Mouse (Mus musculus): ENCODE measurements around the gene Ptger4. TPM values are rescaled to one million over a fixed set of nuclear protein-coding genes. Genes with fewer than 3 reads are reported as not detected.
A peak's percentile ranks its signal among the peaks of the same experiment; 100 is the strongest.
"Not testable (repeated sequence)": the region's sequence is repeated elsewhere in the genome, so short reads cannot be mapped to it uniquely, and the experiment has no call there.

Gene Ptger4
- total RNA-seq, 1 experiment from 2014 or later, result 1.1 TPM

GRCm38 (mm10) chr15:5238073-5238472 lies 5.9 kb downstream of the Ptger4 start:
- DNase-seq, result no peak

DNA sequence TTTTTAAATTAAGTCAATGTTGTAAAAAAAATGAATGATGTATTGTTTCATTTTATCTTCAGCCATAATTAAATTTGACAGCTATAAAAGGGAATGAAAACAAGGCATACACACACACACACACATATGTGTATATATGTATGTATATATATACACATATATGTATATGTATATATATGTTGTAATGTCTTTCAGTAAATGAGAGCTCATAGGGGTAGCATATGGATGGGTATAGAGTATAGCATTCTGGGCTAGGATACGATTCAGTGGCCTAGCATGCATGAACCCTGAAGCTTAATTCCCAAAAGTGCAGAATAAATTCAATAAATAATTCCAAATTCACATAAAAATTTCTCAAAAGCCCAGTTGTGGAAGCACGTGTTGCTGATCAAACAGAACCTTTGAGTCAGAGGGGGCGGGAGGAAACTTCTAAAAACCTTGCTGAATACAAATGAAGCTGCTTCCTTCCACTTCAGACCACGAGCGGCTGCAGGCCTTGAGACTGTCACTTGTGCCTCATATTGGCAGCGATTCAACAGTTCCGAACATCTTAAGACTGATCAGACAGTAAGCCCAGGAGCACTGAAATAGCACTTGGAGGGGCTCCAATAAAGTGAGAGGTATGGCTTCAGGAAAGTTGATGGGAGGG lies 6.9 kb downstream of the Ptger4 start:
- no peak for DNase-seq

DNA sequence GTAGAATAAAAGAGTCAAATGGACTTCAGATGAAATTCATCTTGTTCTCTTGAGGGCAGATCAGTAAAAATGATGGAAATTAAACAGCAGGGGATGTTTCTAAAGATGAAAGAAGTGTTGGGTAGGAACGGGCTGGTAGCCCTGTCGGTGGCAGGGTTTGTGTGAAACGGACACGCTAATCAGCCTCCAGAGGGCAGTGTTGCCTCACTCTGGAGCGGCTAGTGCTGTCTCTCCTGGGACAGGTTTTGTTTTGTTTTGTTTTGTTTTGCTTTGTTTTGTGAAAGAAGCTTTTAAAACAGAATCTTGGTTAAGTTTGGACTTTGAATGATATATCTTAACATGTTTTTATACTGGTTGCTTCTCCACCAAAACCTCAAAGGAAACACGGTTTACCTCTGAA lies 7.4 kb downstream of the Ptger4 start:
- DNase-seq, result peak; percentile 82

DNA sequence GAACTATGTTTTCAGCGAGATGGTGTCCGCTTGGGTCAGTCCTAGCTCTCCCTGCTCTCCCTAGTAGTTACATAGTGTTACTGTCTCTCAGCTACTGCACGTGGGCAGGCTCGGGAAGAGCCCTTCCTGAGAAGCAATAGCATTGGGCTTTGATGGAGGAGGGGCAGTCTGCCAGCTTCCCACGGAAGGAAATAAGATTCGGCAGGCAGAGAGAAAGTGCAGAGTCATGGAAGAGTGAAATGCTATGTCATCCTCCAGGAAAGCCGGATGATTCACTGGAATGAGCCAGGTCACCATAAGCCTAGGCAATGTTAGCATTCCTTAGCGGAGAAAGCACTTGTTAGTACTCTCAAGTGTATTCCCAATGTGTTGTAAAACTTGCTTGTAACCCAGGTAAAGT lies 8.5 kb downstream of the Ptger4 start:
- peak; percentile 45 for DNase-seq

DNA sequence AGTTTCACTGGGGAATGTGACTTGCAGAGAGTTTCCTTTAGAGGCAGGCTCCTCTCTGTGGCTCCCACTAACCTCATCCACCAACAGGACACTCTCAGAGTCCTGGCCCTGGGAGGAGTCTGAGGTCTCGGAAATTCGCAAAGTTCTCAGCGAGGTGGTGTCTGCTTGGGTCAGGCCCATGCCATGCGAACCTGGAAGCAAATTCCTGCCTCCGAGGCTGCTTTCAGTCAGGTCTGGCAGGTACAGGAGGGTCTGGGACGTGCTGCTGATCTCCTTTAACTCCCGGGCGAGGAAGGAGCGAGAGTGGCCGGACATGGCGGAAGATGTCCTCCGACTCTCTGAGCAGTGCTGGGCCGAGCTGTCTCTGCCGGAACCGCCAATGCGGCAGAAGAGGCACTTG lies 9.3 kb downstream of the Ptger4 start:
- no peak for DNase-seq

GRCm38 (mm10) chr15:5230746-5231145 lies 13.2 kb downstream of the Ptger4 start:
- not testable (repeated sequence) for DNase-seq

- no peak for DNase-seq
Measured at GRCm38 (mm10) chr15:5220491-5220890, 23.5 kb downstream of the Ptger4 start.

DNA sequence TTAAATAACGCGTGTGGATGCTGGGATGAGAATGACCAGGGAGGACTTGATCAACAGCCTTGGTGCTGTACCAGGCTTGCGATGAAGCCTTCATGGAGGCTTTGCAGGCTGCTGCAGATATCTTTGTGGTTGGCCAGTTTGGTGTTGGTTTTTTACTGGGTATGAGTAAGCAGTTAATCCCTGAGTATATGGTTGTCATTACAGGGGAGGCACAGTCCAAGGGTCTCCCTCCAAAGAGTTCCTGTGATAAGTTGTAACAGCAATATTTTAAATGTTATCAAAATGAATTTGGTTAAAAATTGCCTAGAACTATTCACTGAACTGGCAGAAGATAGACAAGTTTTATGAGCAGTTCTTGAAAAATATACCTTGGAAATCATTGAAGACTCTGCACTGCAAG lies 34.9 kb downstream of the Ptger4 start:
- DNase-seq, result no peak

DNA sequence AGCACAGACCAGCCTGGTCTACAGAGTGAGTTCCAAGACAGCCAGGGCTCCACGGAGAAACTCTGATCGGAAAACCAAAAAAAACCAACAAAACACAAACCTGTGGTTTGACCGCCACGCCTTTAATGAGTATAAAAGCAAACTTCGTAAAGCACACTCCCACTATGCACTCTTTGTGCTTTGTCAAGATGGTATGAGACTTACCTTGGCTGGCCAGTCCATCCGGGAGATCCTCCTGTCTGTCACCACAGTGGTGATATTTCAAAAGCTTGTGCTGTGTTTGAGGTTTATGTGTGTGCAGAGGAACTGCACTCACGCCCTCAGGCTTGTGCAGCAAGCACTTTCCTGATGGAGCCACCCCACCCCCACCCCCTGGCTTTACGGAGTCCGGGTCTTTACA lies 38.8 kb downstream of the Ptger4 start:
- DNase-seq, result no peak

- DNase-seq, result no peak
Measured at GRCm38 (mm10) chr15:5196691-5197090, 47.3 kb downstream of the Ptger4 start.

DNA sequence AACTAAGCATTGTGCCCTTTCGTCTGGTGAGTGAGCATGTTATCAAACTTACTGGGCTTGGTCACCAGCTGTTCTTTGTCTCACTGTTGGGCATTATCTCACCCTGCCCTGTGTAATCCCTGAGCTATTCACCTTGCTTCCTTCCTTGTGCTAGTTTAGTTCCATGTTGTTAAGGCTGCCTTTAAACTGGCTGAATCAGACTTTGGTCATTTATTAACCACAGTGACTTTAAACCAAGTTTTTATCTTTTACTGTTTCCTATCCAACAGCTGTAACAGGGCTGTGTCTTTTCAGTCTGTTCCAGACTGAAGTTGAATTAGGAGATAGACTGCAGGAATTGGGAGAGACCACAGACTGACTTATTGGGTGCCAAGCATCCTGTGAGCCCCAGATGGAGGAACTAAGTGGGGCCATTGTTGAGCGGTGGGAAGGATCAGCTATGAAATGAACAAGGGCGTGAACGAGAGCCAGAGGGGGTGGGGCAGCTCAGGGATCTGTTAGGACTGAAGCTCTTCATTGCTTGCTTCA lies 47.9 kb downstream of the Ptger4 start:
- no peak for DNase-seq

GRCm38 (mm10) chr15:5194931-5195330 lies 49.1 kb downstream of the Ptger4 start:
- DNase-seq, result no peak

- DNase-seq, result peak; percentile 40
Measured at GRCm38 (mm10) chr15:5194446-5194845, 49.5 kb downstream of the Ptger4 start.

- no peak for DNase-seq
Measured at GRCm38 (mm10) chr15:5193833-5194232, 50.2 kb downstream of the Ptger4 start.

DNA sequence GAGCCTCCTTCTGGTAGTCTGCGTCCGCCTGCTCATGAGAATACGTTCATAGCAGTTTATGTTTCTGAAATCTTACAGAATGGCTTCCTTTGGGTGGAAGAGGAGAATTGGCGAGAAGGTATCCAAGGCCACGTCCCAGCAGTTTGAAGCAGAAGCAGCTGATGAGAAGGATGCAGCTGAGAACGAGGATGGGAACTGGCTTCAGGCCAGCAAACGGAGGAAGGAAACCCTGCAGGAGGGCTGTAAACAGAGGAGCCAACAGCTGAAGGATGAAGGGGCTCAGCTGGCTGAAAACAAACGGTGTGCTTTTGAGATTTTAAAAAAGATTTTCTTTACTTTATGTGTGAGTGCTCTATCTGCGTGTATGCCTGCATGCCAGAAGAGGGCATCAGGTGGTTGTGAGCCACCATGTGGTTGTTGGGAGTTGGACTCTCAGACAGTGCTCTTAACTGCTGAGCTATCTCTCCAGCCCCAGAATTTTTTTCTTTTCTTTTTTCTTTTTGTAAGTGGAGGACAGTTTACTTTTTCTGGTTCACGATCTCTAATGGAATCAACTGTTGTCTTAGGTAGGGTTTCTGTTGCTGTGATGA lies 54.4 kb downstream of the Ptger4 start:
- no peak for DNase-seq

- DNase-seq, result no peak
Measured at GRCm38 (mm10) chr15:5188029-5188428, 56.0 kb downstream of the Ptger4 start.

DNA sequence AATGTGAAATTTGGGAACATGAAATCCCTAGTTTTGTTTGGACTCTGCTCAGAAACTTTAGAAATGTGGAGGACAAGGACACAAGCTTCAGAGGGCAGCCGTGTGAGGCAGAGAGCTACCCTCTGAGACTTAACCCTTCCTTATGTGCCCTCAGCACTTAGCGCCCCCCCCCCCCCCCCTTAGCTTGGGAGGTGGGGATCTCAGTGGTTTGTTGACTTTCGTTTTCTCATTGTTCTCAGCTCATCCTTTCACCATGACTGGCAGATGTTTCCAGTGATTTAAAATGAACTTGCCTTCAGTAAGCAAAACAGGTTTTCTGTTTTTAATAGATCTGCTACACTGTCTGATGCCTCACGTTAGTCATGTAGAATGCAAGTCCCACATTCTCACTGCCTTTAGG lies 56.9 kb downstream of the Ptger4 start:
- no peak for DNase-seq

GRCm38 (mm10) chr15:5186293-5186675 lies 57.7 kb downstream of the Ptger4 start:
- no peak for DNase-seq

DNA sequence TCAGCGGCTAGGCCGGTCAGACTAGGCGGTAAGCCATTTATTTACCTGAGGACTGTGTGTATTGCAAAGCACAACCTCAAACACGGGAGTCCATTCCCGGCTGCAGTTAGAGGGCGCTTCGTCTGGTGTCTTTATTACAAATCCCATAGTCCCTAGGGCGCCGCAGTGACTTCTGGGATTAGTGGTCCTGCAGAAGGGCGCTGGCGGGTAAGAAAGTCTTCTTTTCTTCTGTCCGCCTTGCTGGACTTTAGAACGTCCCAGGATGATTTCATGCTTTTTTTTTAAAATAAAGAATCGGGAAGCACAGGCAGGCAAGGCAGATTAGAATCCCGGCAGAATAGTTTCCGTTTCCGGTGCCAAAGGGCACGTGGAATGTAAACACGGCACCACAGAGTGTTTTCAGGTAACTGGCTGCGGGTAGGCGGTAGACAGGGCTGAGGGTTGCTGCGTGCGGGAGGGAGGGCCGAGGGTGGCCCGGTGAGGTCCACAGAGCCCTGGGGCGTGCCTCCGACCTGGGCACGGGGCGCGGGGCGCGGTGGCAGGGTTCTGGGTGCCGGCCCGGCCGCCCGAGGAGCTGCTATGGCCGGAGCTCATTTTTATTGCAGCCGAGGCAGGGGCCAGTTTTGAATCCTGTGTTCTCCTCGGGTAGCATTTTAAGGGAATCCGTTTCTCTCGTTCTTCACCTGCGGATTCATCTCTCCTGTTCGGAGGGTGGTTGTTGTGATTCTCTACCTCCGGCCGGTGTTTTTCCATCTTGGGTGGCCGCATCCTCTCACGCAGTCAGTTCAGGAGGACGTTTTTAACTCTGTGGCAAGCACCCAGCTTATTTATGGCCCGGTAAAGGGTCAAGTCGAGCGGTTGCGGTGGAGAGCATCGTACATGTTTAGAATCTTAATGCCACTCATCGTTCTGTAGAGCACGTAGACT lies 58.4 kb downstream of the Ptger4 start, which contains the start of gene Ttc33:
TSS of gene Ttc33 (plus strand) at position 160 of the 927 bp plus-strand sequence.
- DNase-seq, result peak; percentile 72

- no peak for DNase-seq
Measured at GRCm38 (mm10) chr15:5184668-5185330, 59.2 kb downstream of the Ptger4 start.

GRCm38 (mm10) chr15:5173217-5173820 lies 70.7 kb downstream of the Ptger4 start:
- DNase-seq, result no peak
